Mouse (Mus musculus): ENCODE measurements at regions not wholly inside any gene's neighbourhood (a gene's known extent, or its start where the extent isn't known, plus 50 kb on each side); places are given as distances from the start of the nearest gene placed in this dataset.
"Not testable (repeated sequence)": the region's sequence is repeated elsewhere in the genome, so short reads cannot be mapped to it uniquely, and the experiment has no call there.

DNA sequence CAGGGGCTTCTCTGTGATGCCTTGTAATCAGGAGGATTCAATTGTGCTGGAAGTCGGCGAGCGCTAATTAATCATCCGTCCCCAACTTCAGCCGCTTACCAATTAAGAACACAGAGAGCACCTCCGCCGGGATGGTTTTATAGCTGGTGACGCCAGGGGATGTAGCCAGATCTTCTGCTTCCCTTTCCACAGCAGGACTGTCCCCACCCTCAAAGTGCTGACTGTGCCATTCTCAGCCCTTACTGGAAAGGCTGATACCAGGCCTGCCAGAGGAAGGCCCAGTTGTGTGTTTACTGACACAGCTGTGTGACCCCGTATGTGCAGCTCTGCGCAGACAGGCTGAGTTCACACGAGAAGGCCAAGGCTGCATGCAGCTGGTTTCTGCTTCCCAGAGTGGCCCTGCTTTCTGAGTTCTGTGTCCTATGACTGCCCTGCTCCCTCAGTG lies 59.9 kb upstream of the Bend4 start:
- 68% methylated on average over 11 of the region's 11 CpGs for WGBS (ENCODE audit: insufficient replicate concordance)
- ATAC-seq, result no peak
- Histone ChIP-seq H3K9me3 (replicated peaks) (no peaks in the 10 kb centered on the region), H3K4me2 (no peak overlapping the region), H3K4me3 (no peak overlapping the region), H3K27ac (no peak overlapping the region), H3K36me3 (no peaks in the 10 kb centered on the region), H3K4me1 (no peaks in the 10 kb centered on the region), H3K9ac (no peak overlapping the region), H3K27me3 (replicated peaks) (no peaks in the 10 kb centered on the region)

DNA sequence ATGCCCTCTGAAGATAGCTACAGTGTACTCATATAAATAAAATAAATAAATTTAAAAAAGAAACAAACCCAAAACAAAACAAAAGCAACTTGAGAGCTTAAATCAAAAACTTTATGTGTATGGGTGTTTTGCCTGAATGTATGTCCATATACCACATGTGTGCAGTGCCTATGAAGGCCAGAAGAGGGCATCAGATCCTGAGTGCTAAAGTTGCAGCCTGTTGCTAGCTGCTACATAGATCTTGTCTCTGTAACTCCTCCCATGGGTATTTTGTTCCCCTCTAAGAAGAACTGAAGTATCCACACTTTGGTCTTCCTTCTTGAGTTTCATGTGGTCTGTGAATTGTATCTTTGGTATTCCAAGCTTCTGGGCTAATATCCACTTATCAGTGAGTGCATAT lies 62.6 kb upstream of the Bend4 start:
- not testable (repeated sequence) for H3K4me2 ChIP-seq; H3K27me3 ChIP-seq (replicated peaks); H3K9me3 ChIP-seq (replicated peaks); H3K4me1 ChIP-seq; H3K27ac ChIP-seq; H3K36me3 ChIP-seq; ATAC-seq; H3K4me3 ChIP-seq; H3K9ac ChIP-seq

DNA sequence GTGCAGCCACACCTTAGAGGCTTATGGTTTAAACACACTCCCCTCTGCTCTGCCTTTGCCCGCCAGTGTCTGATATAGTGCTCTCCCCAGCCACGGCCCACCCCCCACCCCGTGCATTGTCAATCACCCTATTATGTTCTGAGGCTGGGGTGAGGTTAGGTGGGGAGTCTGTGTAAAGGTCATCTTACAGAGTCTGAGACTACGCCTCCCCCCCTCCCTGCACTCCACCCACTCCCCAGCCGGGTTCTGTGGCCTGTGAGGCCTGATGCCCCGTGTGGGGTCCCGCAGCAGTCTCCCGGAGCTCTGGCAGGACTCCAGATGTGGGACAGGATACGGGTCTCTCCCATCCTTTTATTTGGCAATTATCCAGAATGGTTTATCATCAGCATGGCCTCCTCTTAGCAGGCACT lies 64.8 kb upstream of the Bend4 start:
- H3K9me3 ChIP-seq (replicated peaks), result no peaks in the 10 kb centered on the region
- H3K9ac ChIP-seq, result no peak overlapping the region
- H3K4me3 ChIP-seq, result no peak overlapping the region
- no peak overlapping the region for H3K27ac ChIP-seq
- WGBS (ENCODE audit: insufficient replicate concordance), result 60% methylated on average over 9 of the region's 9 CpGs
- no peaks in the 10 kb centered on the region for H3K4me1 ChIP-seq
- no peaks in the 10 kb centered on the region for H3K27me3 ChIP-seq (replicated peaks)
- no peaks in the 10 kb centered on the region for H3K36me3 ChIP-seq
- ATAC-seq, result no peak
- no peak overlapping the region for H3K4me2 ChIP-seq

DNA sequence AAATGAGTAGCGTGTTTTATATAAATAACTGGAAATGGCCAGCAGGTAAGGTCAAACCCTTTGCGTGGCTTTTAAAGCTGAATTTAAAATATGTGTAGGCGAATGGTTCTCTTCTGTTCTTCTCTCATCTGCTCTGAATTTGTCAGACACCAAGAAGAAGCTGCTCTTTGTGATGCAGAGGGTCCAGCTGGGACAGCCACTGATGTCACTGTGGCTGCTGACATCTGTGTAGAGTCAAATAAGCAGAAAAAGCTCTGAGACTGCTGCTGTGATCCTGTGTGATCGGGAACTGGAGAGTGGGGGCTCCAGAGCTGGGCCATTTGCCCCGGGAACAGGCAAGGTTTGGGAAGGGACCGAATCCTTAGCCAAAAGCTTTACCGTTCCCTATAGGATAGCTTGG lies 68.6 kb upstream of the Bend4 start:
- ATAC-seq, result no peak
- 70% methylated on average over 7 of the region's 7 CpGs for WGBS (ENCODE audit: insufficient replicate concordance)
- no peak overlapping the region for H3K4me3 ChIP-seq
- H3K9ac ChIP-seq, result no peak overlapping the region
- no peaks in the 10 kb centered on the region for H3K27me3 ChIP-seq (replicated peaks)
- no peaks in the 10 kb centered on the region for H3K9me3 ChIP-seq (replicated peaks)
- H3K4me2 ChIP-seq, result no peak overlapping the region
- no peak overlapping the region for H3K27ac ChIP-seq
- H3K36me3 ChIP-seq, result no peaks in the 10 kb centered on the region
- no peaks in the 10 kb centered on the region for H3K4me1 ChIP-seq

DNA sequence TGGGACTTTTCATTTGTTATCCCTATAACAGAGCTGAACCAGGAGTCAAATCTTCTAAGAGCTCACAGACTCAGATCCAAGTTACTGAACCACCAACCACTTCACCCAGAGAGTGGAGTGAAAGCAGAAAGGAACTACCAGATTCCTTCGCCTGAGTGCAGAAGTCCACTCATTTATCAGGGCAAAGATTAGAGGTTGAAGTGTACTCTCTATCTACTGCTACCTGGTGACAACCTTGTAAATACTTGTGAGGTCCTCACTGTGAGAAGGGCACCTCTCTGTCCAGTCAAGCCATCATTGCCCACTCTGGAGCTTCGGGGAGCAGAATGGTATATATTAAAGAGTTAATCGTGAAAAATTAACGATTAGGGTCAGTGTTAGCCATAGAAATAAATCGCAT lies 87.4 kb upstream of the Shisa3 start:
- Histone ChIP-seq H3K4me3 (no peak overlapping the region), H3K4me2 (no peak overlapping the region), H3K9me3 (replicated peaks) (no peaks in the 10 kb centered on the region), H3K9ac (no peak overlapping the region), H3K36me3 (no peaks in the 10 kb centered on the region), H3K27ac (no peak overlapping the region), H3K4me1 (no peaks in the 10 kb centered on the region), H3K27me3 (replicated peaks) (no peaks in the 10 kb centered on the region)
- 67% methylated on average over 5 of the region's 5 CpGs for WGBS (ENCODE audit: insufficient replicate concordance)
- no peak for ATAC-seq

DNA sequence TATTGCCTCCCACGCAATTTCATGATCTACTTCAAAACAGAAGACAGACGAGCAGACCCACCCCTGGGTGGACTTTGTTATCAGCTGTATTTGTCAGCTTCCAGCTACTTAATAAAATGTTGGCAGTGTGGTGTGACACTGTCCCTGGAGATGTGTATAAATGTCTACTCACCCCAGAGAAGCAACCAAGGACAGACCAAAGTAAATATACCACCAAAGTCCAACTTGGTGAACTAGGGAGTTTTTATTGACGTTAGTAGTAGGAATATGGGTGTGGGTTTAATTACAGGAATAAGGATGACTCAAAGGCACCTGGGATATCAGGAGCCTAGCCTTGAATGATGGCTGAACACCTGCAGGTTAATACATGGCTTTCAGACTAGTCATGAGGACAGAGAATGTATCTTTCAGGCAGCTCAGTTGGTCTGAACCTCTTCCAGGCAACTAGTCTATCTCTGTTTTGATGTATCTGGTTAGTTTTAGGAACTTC lies 86.2 kb upstream of the Shisa3 start:
- H3K4me3 ChIP-seq, result no peak overlapping the region
- no peaks in the 10 kb centered on the region for H3K9me3 ChIP-seq (replicated peaks)
- ATAC-seq, result no peak
- H3K27me3 ChIP-seq (replicated peaks), result no peaks in the 10 kb centered on the region
- no peak overlapping the region for H3K4me2 ChIP-seq
- WGBS (ENCODE audit: insufficient replicate concordance), result 44% methylated on average over 3 of the region's 3 CpGs
- no peaks in the 10 kb centered on the region for H3K36me3 ChIP-seq
- H3K9ac ChIP-seq, result no peak overlapping the region
- no peak overlapping the region for H3K27ac ChIP-seq
- H3K4me1 ChIP-seq, result no peaks in the 10 kb centered on the region

DNA sequence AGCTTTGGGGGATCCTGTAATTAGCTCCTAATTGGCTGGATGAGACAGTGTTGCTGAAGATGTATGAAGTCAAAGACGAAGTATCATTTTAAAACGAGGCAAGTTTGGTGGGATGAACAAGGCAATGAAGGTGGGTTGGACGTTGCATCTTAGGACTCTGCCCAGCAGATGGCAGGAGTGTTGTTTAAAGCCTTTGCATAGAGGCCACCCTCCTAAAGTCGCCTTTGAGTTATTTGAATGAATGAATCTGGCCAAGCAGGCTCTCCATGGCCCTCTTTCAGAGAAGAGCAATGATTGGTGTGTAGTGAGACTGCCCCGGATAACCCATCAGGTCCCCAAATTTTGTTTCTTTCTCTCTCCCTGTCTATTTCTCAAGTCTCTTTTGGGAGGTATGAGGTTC lies 77.5 kb upstream of the Shisa3 start:
- Histone ChIP-seq H3K36me3 (no peaks in the 10 kb centered on the region), H3K27me3 (replicated peaks) (no peaks in the 10 kb centered on the region), H3K9ac (no peak overlapping the region), H3K4me2 (no peak overlapping the region), H3K4me3 (no peak overlapping the region), H3K4me1 (no peaks in the 10 kb centered on the region), H3K27ac (no peak overlapping the region), H3K9me3 (replicated peaks) (no peaks in the 10 kb centered on the region)
- no peak for ATAC-seq
- 46% methylated on average over 5 of the region's 5 CpGs for WGBS (ENCODE audit: insufficient replicate concordance)

DNA sequence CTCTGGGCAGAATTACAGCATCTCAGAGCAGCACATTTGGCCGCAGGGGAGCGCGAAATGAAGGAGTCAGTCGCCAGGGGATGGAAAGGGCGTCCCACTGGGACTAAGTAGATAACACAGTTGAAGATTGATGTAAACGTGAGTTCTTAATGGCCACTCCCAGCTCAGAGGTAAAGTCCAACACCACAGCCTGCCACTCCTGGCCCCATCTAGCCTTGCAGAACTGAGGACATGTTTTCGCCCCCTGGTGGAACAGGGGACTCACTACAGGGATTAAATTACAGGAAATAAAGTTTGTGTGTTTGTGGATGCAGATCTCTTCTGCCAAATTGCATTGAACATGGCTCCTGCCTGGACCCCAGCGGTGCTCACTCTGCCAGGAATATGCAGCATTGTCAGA lies 76.7 kb upstream of the Shisa3 start:
- no peak for ATAC-seq

DNA sequence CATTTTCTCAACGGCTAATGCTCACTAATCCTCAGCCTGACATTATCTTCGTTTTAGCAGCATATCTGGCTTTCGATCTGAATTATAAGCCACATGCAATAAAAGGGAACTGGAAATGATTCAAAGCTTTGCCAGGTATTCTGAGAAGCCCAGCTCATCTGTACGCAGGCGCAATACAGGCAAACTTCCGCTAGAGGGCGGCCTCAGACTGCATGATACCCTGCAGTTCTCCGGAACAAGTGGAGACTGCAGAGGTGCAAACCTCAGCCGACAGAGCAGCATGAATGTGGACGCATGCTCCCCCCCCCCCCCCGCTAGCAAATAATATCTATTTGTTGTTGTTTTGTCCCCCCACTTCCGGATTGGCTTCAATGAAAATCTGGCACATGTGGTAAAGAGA lies 75.3 kb upstream of the Shisa3 start:
- Histone ChIP-seq H3K9ac (no peak overlapping the region), H3K4me3 (no peak overlapping the region), H3K27me3 (replicated peaks) (no peaks in the 10 kb centered on the region), H3K36me3 (no peaks in the 10 kb centered on the region), H3K27ac (no peak overlapping the region), H3K9me3 (replicated peaks) (no peaks in the 10 kb centered on the region), H3K4me1 (no peaks in the 10 kb centered on the region), H3K4me2 (peak overlapping the region; percentile 5; the same call in 1 of the 2 replicates)
- WGBS (ENCODE audit: insufficient replicate concordance), result 3% methylated on average over 12 of the region's 12 CpGs
- ATAC-seq, result no peak

More for the DNA sequence above, 76.7 kb upstream of the Shisa3 start:
- no peak overlapping the region for H3K27ac ChIP-seq
- no peaks in the 10 kb centered on the region for H3K27me3 ChIP-seq (replicated peaks)
- WGBS (ENCODE audit: insufficient replicate concordance), result 28% methylated on average over 8 of the region's 8 CpGs
- H3K4me2 ChIP-seq, result no peak overlapping the region
- no peaks in the 10 kb centered on the region for H3K9me3 ChIP-seq (replicated peaks)
- no peak overlapping the region for H3K9ac ChIP-seq
- H3K36me3 ChIP-seq, result no peaks in the 10 kb centered on the region
- no peaks in the 10 kb centered on the region for H3K4me1 ChIP-seq
- H3K4me3 ChIP-seq, result no peak overlapping the region

DNA sequence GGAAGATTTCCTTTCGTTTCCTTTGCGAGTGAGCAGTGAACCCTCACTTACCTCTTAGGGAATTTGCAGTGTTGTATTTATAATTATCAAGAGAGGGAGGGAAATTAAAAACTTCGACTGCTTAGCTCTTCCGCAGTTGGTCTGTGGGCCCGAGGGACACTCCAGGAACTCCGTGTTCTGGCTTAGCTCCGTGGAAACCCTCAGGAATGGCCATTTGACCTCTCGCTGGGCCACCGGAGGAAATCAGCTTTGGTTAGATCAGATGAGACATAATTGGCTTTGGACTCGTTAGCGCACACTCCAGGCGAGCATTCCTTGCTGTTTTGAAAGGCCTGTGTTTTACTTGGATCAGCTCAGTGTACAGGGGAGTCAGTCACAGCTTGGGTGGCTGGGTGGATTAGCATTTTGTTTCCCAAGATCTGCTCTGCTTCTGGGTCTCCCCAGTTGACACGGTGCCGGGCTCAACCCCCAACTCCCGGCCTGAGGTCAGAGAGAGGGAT lies 74.9 kb upstream of the Shisa3 start:
- ATAC-seq, result no peak
- H3K27ac ChIP-seq, result no peak overlapping the region
- H3K36me3 ChIP-seq, result no peaks in the 10 kb centered on the region
- no peak overlapping the region for H3K9ac ChIP-seq
- H3K27me3 ChIP-seq (replicated peaks), result no peaks in the 10 kb centered on the region
- peak overlapping the region; percentile 5; the same call in 1 of the 2 replicates for H3K4me2 ChIP-seq
- no peak overlapping the region for H3K4me3 ChIP-seq
- WGBS (ENCODE audit: insufficient replicate concordance), result 37% methylated on average over 15 of the region's 15 CpGs
- H3K4me1 ChIP-seq, result no peaks in the 10 kb centered on the region
- H3K9me3 ChIP-seq (replicated peaks), result no peaks in the 10 kb centered on the region

DNA sequence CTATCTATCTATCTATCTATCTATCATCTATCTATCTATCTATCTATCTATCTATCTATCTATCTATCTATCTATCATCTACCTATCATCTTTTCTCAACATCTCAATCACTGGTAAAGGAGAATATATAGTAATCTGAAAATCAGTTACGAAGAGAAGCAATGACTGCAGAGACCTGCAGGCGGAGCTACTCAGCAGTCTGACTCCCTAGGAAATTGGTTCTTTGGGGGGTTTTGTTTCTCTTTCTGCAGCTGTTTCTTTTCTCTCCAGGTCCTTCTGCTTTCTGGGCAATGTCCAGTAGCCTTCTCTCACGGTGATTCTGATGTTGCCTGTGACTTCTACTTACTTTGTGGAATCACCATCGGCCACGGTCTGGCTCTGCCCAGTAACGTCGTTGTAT lies 73.6 kb upstream of the Shisa3 start:
- H3K4me2 ChIP-seq, result no peak overlapping the region
- no peaks in the 10 kb centered on the region for H3K4me1 ChIP-seq
- no peak overlapping the region for H3K9ac ChIP-seq
- no peaks in the 10 kb centered on the region for H3K36me3 ChIP-seq
- H3K9me3 ChIP-seq (replicated peaks), result no peaks in the 10 kb centered on the region
- WGBS (ENCODE audit: insufficient replicate concordance), result 75% methylated on average over 7 of the region's 7 CpGs
- no peak overlapping the region for H3K4me3 ChIP-seq
- no peak overlapping the region for H3K27ac ChIP-seq
- no peaks in the 10 kb centered on the region for H3K27me3 ChIP-seq (replicated peaks)
- ATAC-seq, result no peak

DNA sequence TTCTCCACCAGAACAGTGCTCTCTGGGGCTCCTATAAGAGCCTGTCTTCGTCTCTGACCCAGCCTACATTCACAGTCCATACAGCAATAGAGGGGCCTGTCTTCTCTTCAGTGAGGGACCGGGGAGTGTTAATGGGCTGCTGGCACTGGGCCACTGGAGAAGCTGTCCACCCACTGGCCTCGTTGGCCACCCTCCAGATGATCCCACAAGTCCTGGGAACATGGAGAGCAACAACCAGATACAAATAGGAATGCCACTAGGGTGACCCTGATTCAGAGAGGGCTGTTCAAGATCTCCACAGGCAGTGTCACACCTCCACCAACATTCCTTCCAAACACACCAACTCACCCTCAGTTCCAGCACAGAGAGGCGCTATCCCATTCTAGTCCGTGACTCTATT lies 69.7 kb upstream of the Shisa3 start:
- Histone ChIP-seq H3K9me3 (replicated peaks) (no peaks in the 10 kb centered on the region), H3K27ac (no peak overlapping the region), H3K27me3 (replicated peaks) (no peaks in the 10 kb centered on the region), H3K36me3 (no peaks in the 10 kb centered on the region), H3K4me2 (no peak overlapping the region), H3K4me1 (no peaks in the 10 kb centered on the region), H3K4me3 (no peak overlapping the region), H3K9ac (no peak overlapping the region)
- 58% methylated on average over 5 of the region's 5 CpGs for WGBS (ENCODE audit: insufficient replicate concordance)
- no peak for ATAC-seq

DNA sequence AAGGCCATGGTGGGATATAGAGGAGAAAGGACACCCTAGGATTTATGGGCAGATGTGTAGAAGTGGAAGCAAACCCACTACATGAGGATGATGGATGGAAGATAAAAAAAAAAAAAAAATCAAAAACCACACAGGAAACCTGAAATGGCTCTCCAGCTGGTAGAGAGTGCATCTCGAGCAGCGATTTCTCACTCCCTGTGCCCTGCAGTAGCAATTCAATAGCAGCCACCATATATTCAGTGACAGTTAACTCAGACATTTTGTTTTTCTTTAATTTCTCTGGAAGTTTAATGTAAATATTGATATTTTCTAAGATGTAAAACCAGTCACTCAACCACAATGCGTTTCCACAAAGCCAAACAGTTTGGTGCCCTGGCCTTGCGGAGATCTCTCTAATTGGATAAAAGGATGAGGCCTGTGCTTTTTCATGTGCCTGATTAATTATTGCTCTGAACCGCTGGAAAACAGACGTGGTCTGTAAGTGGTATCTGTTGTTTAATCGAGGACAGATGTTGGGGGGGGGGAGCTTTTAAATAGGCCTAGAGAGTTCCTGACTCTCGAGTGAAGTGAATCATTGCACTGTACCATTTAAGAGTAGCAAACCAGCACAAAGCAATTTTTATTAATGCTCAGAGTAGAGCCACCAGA lies 68.0 kb upstream of the Shisa3 start:
- H3K27me3 ChIP-seq (replicated peaks), result no peaks in the 10 kb centered on the region
- no peak for ATAC-seq
- no peak overlapping the region for H3K4me2 ChIP-seq
- no peak overlapping the region for H3K27ac ChIP-seq
- H3K9ac ChIP-seq, result no peak overlapping the region
- no peaks in the 10 kb centered on the region for H3K4me1 ChIP-seq
- no peaks in the 10 kb centered on the region for H3K36me3 ChIP-seq
- no peak overlapping the region for H3K4me3 ChIP-seq
- no peaks in the 10 kb centered on the region for H3K9me3 ChIP-seq (replicated peaks)
- WGBS (ENCODE audit: insufficient replicate concordance), result 59% methylated on average over 8 of the region's 8 CpGs

All from liver, embryonic 12.5 days (tissue).